Mouse (Mus musculus) thymus, postnatal 14 days (tissue): Measurements from ENCODE around the gene Rptor.

ENCODE experiments used
- DNase-seq: peaks from one replicate; pipeline ENCODE4 v3.0.0; 2021

The Rptor gene

DNA sequence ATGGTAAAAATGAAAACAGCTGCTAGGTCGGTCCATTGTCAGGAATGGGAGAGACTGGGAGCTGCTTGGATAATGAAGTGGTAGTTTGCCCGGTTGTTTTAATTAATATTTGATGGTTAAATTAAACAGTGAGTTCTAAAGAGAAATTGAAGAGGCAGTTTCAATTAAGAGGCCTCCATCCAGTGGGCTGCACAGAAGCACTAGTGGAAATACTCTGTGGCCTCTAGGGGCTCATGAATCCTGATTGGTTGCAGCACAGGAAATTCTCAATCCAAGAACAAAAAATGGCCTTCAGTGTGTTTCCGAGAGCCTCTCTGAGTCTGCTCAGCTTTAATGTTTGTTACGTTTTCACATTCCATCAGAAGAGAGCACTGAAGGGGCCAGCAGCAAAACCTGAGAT lies 141.7 kb downstream of the Rptor start:
- no peak for DNase-seq

DNA sequence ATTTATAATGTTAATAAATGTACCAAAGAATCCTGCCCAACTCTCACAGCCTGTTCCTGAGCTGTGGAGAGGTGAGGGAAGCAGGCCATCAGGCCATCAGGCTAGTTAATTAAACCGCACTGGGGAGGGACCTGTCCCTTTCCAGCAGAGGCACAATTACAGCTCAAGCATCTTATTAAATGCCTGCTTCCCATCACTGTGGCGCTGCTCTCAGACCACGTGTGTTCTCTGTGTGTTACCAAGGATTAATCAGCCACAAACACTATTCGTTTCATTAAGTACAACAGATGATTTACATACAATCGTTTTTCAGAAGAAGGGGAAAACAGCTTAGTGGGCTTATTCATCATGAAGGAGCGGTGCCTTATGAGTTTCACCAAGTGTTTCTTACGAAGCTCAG lies 142.6 kb downstream of the Rptor start:
- DNase-seq, result no peak

DNA sequence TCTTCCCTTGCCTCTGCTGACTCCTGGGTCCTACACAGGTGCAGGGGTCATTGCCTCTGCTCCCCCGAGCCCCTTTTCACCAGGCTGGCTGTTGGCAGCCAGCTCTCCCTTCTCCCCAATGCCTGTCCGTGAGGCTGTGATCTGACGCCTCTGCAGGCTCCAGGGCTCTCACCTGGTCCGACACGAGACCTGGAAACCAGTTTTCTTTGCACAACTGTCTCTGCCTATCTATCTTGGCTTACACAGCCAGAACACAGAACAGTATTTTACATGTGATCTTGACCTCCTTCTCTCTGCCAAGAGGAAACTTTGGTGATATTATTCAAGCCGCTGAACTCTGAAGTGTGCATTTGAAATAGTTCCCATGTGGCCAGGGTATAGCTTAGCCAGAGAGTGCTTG lies 151.8 kb downstream of the Rptor start:
- no peak for DNase-seq

DNA sequence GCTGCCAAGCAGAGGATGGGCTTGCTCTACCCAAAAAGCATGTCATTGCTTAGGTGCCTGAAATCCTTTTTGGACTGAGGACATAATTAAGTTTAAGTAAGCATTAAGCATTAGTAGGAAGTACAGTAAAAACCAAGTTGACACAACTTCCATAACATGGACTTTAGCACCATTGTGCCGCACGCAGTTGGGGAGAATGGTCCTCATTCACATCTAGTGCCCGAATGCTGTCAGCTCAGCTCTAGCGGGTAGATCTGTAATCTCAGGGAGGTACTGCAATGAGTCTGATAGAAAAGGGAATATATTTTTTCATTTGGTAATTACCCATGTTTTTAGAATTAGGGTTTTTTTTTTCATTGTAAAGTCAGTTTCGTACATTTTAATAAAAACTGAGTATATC lies 155.5 kb downstream of the Rptor start:
- no peak for DNase-seq

DNA sequence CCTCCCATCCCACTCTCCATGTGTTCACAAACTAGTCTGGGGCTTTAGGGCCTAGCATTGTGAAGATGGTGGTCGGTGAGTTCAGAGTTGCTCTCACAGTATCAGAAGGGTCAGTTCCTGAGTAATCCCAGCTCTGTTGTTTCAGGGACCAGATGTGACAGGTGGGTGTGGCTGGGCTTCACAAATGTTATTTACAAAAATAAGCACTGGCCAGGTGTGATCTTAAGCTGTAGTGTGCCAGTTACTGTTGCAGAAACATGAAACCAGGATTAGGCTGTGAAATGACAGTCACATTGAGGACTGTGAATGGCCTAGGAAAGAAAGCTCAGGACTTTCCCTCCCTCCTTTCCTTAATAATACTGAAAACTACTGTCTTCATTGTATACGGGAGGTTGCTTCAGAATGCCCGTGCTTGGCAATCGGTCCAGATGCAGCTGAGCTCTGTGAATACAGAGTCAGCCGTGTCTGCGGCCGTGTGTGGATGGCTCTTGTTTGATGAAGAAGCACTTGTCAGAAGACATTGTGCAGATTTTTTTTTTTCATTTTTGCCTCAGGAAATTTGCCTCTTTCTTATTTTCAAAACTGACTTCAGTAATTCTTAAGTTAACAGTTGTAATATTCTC lies 156.1 kb downstream of the Rptor start:
- no peak for DNase-seq

DNA sequence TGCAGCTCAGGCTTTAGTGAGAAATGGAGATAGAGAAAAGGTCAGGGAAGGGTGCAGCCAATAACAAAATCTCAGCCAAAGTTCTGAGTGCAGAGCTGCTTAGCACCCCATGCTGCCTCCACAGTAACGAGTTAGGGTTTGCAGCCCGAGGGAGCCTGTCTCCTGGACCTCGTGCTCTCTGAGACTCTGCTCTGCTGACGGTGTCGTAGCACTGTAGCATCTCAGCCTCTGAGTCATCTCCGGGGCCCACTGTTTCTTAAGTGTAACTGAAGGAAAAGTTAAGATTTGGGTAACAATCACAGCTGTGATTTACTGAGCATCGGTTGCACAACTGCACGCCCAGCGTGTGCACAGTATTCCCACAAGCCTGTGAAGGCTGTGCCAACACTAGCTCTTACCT lies 160.2 kb downstream of the Rptor start:
- no peak for DNase-seq

DNA sequence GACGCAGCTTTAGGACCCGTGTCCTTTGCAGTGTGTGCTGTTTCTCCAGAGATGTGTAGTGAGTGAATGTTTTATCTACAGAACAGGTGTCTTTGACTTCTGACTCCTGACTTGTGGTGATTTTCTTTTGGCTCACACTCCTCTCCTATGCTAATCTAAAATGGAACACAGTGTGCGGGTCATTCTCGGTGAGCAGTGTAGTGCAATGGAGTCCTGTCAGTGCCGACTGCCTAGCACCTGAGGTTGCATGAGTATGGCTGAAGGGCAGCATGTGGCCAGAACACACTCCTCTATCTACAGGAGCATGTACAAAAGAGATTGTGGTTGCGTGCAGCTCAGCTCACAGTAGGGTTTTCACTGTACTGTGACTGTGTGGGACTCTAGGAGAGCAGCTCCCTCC lies 163.3 kb downstream of the Rptor start:
- no peak for DNase-seq

DNA sequence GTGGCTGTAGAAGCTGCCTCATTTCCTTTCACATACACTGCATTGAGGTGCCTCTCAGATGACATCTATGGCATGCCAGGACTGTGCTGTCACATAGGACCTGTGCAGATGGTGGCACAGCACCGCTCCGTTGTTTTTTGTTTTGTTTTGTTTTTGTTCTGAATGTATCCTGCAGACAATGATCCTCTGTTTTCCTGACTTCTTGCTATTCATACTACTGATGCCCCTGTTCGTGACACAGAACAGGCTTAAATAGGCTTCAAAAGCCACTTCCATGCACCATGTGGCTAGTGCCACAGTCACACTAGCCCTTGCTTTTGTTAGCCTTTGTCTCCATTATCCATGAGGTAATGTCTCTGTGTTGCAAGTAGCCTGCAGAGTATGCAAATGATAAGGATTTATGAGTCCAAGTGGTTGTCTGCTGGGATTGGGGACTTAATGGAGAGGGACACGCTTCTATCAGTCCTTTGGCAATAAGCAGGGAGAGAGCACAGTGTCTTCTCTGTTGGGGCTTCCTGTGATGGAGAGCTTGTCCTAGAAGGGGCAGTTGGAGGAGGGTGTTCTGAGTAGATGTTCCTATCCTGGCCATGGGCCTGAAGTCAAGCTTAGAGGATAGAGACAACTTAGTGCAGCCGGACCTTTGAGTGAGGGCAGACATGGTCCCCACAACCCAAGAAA lies 164.2 kb downstream of the Rptor start:
- no peak for DNase-seq

DNA sequence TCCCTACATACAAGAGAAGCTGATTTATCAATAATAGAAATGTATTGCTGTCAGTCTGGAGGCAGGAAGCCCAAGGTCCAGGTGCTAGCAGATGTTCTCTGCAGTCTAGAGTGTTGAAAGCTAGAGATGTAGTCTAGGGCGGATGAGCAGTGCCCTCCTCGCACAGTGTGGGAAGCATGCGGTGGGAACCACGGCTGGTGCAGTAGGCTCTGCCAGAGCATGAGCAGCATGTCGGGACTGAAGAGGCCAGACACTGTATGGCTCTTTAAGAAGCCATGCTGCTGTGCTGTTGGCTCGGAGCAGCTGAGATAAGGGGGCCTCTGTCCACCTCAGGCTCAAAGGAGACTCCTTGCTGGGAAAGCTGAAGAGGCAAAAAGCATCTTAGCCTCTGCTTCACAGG lies 164.8 kb downstream of the Rptor start:
- no peak for DNase-seq

DNA sequence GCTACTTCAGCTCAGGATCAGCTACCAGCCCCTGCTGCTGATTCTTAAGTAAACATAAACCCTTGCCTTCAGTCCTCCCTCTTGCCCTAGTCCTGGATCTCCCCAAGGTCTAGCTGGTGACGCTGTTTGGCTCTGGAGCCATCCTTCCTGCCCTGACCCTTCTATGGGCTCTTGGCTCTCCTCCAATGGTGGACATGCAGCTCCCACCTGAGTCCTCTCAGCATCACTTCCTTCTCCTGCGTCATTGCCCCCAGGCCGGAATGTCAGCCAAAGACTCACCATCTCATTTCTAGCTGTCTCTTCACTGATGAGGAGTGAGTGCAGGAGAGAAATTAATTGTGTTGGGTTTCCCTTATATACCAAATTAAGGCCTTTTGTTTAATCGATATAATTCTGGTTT lies 165.8 kb downstream of the Rptor start:
- DNase-seq, result no peak

DNA sequence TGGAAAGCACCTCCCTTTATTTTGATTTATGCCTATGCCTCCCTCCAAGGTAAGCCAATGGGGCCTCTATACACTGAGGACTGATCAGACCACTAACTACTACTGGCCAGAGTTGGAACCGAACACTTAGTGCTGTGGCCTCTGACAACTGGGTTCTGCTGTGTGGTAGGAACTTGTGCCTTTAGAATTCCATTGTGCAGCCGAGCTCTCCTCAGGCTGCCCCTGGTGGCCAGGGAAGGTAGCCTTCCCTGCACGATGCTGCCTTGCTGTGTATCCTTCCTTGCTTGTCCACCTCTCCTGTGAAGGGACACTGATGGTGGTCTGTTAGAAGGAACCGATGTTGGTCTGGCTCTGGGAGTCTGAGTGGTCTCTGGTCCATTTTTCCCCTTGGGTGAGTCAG lies 167.0 kb downstream of the Rptor start:
- no peak for DNase-seq

DNA sequence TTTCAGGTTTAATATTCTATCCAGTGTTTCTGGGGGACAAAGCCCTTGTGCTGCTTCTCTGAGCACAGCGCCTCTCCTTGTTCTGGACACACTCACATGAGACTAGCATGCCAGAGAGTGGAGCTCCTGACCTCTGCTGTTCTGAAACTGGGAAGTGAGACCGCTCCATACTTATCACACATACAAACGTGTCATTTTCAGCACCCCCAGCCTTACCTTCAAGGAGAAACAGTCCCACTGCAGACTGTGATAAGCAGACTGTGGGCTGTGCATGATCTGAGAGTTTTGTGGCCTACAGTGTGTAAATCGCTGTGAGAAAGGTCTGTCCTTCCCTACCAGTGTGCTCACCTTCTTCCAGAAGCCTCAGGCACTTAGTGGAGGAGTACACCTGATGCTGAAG lies 168.3 kb downstream of the Rptor start:
- DNase-seq, result no peak

DNA sequence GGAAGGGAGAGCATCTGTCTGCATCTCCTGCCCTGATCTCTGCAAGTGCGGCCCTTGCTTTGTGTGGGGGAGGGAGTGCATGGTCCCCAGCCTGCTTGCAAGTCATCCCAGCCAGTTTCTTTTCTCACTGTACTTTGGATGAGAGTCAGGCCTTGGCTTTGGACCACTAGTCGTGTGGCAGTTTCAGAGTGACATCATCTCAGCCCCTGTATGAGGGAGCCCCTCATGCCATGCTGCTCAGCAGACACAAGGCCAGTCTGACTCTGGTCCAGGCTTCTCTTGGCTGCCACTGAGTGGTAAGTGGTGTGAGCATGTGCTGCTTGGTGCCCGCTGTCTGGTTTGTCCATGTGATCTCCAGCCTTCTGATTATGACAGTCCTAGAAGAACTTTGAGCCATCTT lies 170.2 kb downstream of the Rptor start:
- no peak for DNase-seq

DNA sequence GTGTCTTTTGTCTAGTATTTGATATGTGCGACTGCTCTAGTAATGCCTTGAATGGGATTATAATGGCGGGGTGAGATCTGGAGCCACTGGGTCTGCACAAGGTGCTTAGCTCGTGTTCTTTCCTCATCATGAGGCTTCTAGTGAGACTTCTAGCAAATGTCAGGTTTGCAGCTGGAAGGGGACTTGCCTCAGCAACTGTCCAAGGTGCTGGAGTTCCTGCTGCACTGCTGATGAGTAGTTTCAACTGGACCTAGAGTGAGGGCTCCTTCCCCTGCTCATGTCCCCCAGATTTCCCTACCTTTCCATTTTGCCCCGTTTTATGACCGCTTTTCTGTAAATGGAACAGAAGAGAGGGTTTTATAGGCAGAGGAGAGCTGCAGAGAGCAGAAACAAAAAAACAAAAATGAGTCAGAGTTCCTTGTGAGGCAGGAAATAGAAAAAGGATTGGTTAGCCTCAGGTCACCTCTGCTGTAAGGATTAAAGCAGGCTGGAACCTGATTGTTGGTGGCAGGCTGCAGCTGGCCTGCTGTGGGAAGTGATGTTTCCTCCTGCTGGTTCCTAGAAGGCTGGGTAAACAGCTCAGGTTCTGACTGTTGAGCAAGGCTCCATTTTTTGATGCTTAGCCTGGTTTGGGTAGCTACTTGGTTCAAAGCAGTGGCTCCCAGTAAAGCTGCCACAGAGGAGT lies 172.5 kb downstream of the Rptor start:
- no peak for DNase-seq

DNA sequence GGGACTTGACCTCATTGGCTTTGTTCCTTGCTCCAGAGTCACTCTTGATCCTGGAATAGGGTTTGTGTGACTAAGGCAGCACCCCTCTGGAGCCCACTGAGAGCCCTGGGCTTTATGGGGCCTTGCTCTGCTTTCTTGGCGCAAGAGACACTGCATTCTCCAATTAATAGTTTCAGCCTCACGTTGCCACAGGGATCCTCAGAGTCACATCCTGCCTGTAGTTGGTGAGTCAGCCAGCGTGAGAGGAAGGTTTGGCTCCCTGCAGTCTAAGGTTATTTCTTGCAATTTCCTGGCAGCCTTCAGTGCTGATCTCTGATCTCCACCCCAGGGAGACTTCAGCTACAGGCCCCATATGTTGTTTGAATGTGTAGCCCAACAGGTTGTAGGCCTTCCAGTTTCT lies 174.5 kb downstream of the Rptor start:
- DNase-seq, result no peak

DNA sequence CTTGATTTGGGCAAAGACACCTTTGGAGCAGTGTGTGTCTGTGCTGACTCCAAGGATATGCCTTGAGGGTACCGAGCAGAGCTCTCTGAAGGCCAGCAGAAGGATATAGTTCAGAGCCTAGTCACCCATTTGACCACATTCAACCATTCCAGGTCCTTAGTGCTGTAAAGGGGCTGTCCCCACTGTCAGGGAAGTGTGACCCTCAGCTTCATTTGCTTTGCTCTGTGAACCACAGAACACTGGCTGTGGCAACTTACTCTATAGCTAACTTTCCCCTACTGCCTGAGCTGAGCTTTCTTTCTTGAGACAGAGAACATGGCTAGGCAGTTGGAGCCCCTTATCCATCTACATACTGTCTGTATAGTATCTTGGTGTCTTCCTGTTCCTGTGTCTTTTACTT lies 175.2 kb downstream of the Rptor start:
- no peak for DNase-seq

DNA sequence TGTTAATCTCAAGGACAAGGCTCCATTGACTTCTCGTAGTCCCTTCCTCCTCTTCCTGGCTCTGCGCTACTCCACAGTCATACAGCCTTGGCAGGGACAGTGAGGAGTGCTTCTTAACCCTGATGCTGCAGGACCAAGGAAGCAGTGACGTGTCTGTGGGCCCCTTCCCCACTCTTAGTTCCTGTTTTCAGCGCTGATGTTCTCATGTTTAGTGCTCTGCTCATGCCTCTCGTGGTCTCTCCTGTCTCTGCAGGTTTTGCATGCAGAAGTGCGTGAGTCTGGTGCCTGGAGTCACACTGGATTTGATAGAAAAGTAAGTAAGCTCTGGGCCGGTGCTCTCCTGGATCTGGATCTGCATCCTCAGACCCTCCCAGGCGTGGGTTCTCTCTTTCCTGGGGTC lies 177.6 kb downstream of the Rptor start:
- DNase-seq, result no peak

DNA sequence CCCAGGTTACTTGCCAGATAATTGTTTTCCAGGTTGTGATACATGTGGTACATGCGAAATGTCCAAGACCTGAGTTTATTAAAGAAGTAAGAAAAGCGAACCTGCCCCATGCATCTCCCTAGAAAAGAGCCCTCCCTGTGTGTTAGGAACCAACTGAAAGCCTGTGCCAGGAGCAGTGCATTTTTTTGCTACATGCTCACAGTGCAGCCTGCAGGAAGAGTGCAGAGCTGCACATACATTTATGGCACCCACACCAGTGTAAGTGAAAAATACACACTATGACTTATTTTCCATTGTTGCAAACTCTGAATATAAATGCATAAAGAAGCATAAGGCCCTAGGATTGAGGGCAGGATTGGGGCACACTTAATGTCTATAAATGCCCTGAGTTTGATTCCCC lies 178.5 kb downstream of the Rptor start:
- no peak for DNase-seq

DNA sequence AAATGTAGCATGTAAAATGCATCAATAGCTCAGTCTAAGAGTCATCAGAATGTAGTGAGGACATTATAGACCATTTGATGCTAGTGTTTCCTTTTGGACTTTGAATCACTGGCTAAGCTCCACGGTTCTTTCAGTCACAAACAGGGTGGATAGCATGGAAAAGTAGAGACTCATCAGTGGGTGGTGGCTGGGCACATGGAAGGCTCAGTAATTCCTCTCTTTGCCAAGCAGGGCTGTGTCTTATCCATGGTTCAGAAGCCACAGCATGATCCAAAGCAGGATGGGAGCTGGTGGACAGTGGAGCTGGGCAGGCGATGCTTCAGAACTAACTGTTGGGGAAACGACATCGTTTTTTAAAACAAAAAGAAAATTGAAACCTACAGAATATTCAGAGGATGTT lies 179.0 kb downstream of the Rptor start:
- DNase-seq, result no peak

DNA sequence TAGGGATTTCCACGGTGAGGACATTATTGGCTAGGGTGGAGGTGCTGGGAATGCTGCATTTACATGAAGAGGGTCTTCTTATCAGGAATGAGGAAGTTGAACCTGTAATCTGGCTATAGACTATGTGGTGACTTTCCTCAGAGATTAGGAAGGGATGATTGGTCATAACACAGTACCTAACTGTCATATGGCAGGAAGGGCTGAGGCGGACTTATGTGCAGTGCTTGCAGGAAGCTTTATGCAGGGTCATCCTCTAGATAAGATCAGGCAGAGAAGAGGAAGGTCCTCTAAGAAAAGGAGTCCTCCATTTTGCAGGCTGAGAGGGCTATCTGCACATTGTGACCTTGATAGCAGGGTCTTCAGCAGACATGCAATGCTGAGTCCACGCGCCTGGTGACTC lies 180.9 kb downstream of the Rptor start:
- DNase-seq, result no peak

DNA sequence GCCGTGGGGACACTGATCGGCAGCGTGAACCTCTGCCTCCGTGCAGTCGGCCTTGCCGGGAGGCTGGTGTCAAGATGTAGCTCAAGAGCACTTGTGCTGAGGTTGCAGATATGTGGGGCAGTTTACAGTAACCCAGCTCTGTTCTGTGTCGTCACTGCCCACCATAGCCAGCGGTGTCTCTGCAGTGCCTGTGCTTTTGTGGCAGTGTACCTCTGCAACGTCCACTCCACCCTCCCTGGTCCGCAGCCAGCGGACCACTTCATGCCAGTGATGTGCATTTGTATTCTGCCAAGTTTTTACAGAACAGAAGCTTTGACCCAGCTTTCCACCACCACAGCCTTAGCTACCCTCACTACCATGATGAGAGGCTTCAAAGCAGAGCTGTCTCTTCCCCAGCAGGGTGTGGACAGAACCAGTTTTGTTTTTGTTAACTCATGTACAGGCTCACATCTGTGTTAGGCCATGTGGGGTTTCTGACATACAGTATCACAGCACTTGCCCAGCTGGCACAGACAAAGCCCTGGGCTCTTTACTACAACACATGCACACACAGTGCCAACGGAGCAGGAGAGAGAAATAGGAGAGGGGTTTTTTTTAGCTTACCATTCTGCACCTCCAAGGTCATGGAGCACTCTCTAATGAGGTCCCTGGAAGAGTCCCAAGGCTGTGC lies 182.1 kb downstream of the Rptor start:
- DNase-seq, result no peak

DNA sequence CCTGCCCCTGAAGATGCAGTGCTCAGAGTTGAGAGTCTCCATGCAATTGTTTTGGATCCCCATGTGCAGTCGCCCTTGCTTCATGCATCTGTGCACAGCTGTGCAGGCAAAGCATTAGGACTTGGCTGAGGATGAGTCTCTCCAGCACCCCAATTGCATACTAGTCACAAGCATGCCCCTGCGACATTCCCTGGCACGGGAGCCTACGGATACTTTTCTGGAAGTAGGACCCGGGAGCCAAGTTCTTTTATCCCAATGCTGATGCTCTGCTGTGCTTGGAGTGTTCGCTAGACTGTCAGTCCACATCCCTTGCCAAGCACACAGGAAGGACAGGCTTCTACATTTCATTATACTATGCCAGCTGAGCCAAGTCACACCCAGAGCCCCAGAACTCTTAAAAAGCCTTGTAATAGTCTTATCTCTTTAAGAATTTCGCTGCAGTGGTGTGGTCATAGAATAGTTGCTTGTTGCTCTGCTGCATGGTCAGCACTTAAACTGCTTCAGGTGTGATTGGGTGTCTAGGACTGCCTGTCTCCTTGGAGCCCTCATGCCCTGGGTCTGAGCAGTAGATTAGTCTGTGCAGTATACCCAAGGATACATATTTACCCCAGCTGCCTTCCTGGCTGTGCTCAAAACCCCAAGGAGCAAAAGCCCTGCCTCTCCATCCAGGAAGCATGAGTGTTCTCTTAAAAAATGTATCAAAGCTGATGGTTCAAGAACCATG lies 183.1 kb downstream of the Rptor start:
- no peak for DNase-seq

DNA sequence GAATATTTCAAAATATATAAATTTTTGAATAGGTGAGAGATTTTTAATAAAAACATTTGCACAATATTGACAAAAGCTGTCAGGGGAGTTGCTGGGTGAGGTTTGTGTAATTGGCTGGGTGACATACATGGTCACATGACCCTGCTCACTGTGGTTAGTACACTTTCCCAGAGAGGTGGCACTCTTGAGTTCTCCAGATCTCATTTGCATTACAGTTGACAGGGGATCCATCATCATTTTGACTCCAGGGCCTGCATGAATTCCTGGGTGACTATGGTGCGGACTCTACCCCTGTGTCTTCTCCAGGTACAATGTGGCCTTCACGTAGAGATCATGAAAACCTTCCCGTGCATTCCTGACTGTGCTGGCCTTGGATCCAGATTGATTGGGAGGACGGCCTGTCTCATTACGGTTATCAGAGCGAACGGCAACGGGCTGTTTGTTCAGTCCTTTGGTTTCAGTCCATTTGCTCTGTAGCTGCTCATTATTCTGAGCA lies 183.7 kb downstream of the Rptor start:
- peak; percentile 35 for DNase-seq
